In the genomic region with DNA sequence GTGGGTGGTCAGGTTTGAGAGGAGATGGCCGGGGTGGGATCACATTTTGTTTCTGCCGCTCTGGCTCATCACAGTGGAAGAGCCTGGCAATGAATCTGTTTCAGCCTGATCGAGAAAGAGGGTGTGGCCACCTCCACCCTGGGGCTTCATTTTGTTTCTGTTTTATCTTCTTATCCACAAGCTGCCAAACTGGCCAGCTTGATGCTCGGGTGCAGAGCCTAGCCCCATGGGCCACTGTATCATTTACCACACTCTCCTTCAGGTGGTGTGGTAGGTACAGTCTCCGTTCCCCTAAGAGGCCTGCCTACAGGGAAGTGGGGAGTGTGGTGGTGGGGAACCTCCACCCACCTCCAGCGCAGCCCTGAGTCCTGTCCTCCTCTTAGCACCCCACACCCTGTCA, we compare ENCODE assay signal across 17 mouse cellular contexts. TPM values are rescaled to one million over a fixed set of nuclear protein-coding genes. Genes with fewer than 3 reads are reported as not detected.
DNase-seq lines count a peak whose midpoint lies in the region; ATAC-seq and TF ChIP-seq lines count a peak whose summit lies in the region.
"Had no signal": no experiment of that assay in that cellular context is flagged by ENCODE, and none has a peak within 500 bp of the region (broad histone marks: within the 10 kb centered on the region; RNA-seq: fewer than 3 reads in every experiment).

No protein-coding gene starts in this region.

- no peak overlapping the region for H3K4me3 ChIP-seq in hindbrain, embryonic 13.5 days
- H3K4me3 ChIP-seq in hindbrain, embryonic 14.5 days (replicated peaks; ENCODE audit: low read length) = no peak overlapping the region
- no peak overlapping the region for H3K4me3 ChIP-seq in liver, embryonic 14.5 days (ENCODE audit: insufficient read depth in 1 of 2, low read depth in 2 of 2, low read length in 2 of 2)
- H3K4me3 ChIP-seq: embryonic facial prominence, embryonic 15.5 days; forebrain, embryonic 13.5 days; heart, embryonic 15.5 days; kidney, embryonic 15.5 days; layer of hippocampus, adult 2 months; midbrain, embryonic 13.5 days; stomach, embryonic 15.5 days had no signal

- no peak for ATAC-seq in hindbrain, embryonic 13.5 days (ENCODE audit: low FRiP score)
- no peak for ATAC-seq in hindbrain, embryonic 14.5 days (ENCODE audit: low FRiP score)
- ATAC-seq in liver, embryonic 14.5 days (ENCODE audit: insufficient read depth) = peak; percentile 72
- peak; percentile 61 for ATAC-seq in megakaryocyte-erythroid progenitor cell, adult 5-6 weeks (replicated peaks; ENCODE audit: low FRiP score, low TSS enrichment, poor library complexity, severe bottlenecking)

- peaks cover 29% of the 10 kb centered on the region; the same call in 1 of the 2 replicates for H3K4me1 ChIP-seq in hindbrain, embryonic 13.5 days (replicated peaks)
- no peaks in the 10 kb centered on the region for H3K4me1 ChIP-seq in hindbrain, embryonic 14.5 days (replicated peaks; ENCODE audit: control insufficient read depth, insufficient read depth, low read length)
- H3K4me1 ChIP-seq in liver, embryonic 14.5 days (replicated peaks; ENCODE audit: control insufficient read depth in 2 of 2, insufficient read depth in 2 of 2, low read length in 1 of 2) = peaks cover 17 to 29% of the 10 kb centered on the region in 2 experiments

- peaks cover 49% of the 10 kb centered on the region for H3K36me3 ChIP-seq in hindbrain, embryonic 13.5 days
- peaks cover 16% of the 10 kb centered on the region for H3K36me3 ChIP-seq in hindbrain, embryonic 14.5 days (replicated peaks; ENCODE audit: control insufficient read depth, insufficient read depth)
- no peaks in the 10 kb centered on the region for H3K36me3 ChIP-seq in liver, embryonic 14.5 days (replicated peaks; ENCODE audit: control insufficient read depth, insufficient read depth, low read depth)

- no peak overlapping the region for H3K9ac ChIP-seq in hindbrain, embryonic 13.5 days
- H3K9ac ChIP-seq in hindbrain, embryonic 14.5 days = no peak overlapping the region
- no peak overlapping the region for H3K9ac ChIP-seq in liver, embryonic 14.5 days (replicated peaks)
- H3K9ac ChIP-seq: embryonic facial prominence, embryonic 15.5 days; forebrain, embryonic 13.5 days; heart, embryonic 15.5 days; kidney, embryonic 15.5 days; lung, embryonic 14.5 days; midbrain, embryonic 13.5 days; stomach, embryonic 15.5 days had no signal

- no peak for TF ChIP-seq CTCF in liver, embryonic 14.5 days (IDR thresholded peaks at IDR 0.05; ENCODE audit: low read depth)

- DNase-seq in hindbrain, embryonic 14.5 days (ENCODE audit: low spot score) = no peak
- peak; percentile 40 for DNase-seq in c-Kit-positive CD71-positive TER-119-positive erythroid progenitor cells, embryonic 14.5 days (ENCODE audit: low spot score)
- peak in 1 of 3 experiments; percentile 40 for DNase-seq in liver, embryonic 14.5 days (ENCODE audit: low read depth in 3 of 3, low spot score in 3 of 3)
- no peak for DNase-seq in frontal cortex, postnatal 14 days (ENCODE audit: low spot score in 2 of 2)
- DNase-seq in adrenal gland, adult 18-20 months (ENCODE audit: low spot score in 2 of 2) = no peak
- no peak for DNase-seq in urinary bladder, postnatal 25 days (ENCODE audit: low spot score)
- DNase-seq: gastrocnemius, postnatal 14 days had no signal

- H3K9me3 ChIP-seq in hindbrain, embryonic 13.5 days = no peaks in the 10 kb centered on the region
- no peaks in the 10 kb centered on the region for H3K9me3 ChIP-seq in hindbrain, embryonic 14.5 days (ENCODE audit: control insufficient read depth, low read length)
- no peaks in the 10 kb centered on the region for H3K9me3 ChIP-seq in liver, embryonic 14.5 days (ENCODE audit: control insufficient read depth, low read length)
- H3K9me3 ChIP-seq: embryonic facial prominence, embryonic 15.5 days; forebrain, embryonic 13.5 days; heart, embryonic 15.5 days; kidney, embryonic 15.5 days; midbrain, embryonic 13.5 days; stomach, embryonic 15.5 days had no signal

- peaks cover 41% of the 10 kb centered on the region for H3K27me3 ChIP-seq in hindbrain, embryonic 13.5 days
- H3K27me3 ChIP-seq in hindbrain, embryonic 14.5 days (ENCODE audit: control insufficient read depth, insufficient read depth, low read length) = no peaks in the 10 kb centered on the region
- H3K27me3 ChIP-seq in liver, embryonic 14.5 days (ENCODE audit: control insufficient read depth, insufficient read depth, low read length) = no peaks in the 10 kb centered on the region
- H3K27me3 ChIP-seq: embryonic facial prominence, embryonic 15.5 days; heart, embryonic 15.5 days; kidney, embryonic 15.5 days; stomach, embryonic 15.5 days had no signal

- no peak for TF ChIP-seq EP300 in liver, embryonic 14.5 days (IDR thresholded peaks at IDR 0.05; ENCODE audit: low read depth)

- 87% methylated on average over 6 of the region's 6 CpGs for WGBS in hindbrain, embryonic 13.5 days
- WGBS in hindbrain, embryonic 14.5 days = 87% methylated on average over 6 of the region's 6 CpGs
- 24% methylated on average over 6 of the region's 6 CpGs for WGBS in liver, embryonic 14.5 days (ENCODE audit: insufficient replicate concordance)

- peak overlapping the region; percentile 23; the same call in 1 of the 2 replicates for H3K27ac ChIP-seq in hindbrain, embryonic 13.5 days
- H3K27ac ChIP-seq in hindbrain, embryonic 14.5 days = no peak overlapping the region
- no peak overlapping the region for H3K27ac ChIP-seq in liver, embryonic 14.5 days
- H3K27ac ChIP-seq: embryonic facial prominence, embryonic 15.5 days; forebrain, embryonic 13.5 days; heart, embryonic 15.5 days; kidney, embryonic 15.5 days; layer of hippocampus, adult 2 months; midbrain, embryonic 13.5 days; stomach, embryonic 15.5 days had no signal

- H3K4me2 ChIP-seq in hindbrain, embryonic 13.5 days = no peak overlapping the region
- no peak overlapping the region for H3K4me2 ChIP-seq in hindbrain, embryonic 14.5 days (replicated peaks)
- no peak overlapping the region; the same call in 1 of the 2 replicates for H3K4me2 ChIP-seq in liver, embryonic 14.5 days (ENCODE audit: low read depth)
- H3K4me2 ChIP-seq: embryonic facial prominence, embryonic 15.5 days; forebrain, embryonic 13.5 days; heart, embryonic 15.5 days; kidney, embryonic 15.5 days; lung, embryonic 14.5 days; midbrain, embryonic 13.5 days; stomach, embryonic 15.5 days had no signal

RNA-seq across cellular contexts. Expression of gene Gm17018, which starts 12.6 kb away (rescaled TPM):
- 61.8 and 73.4 TPM in 2 replicates for polyA plus RNA-seq in hindbrain, embryonic 13.5 days (2015; fragmentation: Nextera tagmentation; extraction: Ambion mirVana)
- 75.5 and 87.4 TPM in 2 replicates for polyA plus RNA-seq in hindbrain, embryonic 14.5 days (2014; fragmentation: Nextera tagmentation; extraction: Ambion mirVana)
- polyA plus RNA-seq in liver, embryonic 14.5 days (2012; rRNA removed) = 3.5 and 7.5 TPM in 2 replicates
- polyA plus RNA-seq in liver, embryonic 14.5 days (2014; fragmentation: Nextera tagmentation; extraction: Ambion mirVana) = 15.5 and 19.0 TPM in 2 replicates
- 22.0 and 30.6 TPM in 2 replicates for total RNA-seq in megakaryocyte-erythroid progenitor cell, adult 5-6 weeks (2014; fragmentation: Nextera tagmentation)
- total RNA-seq in megakaryocyte-erythroid progenitor cell, adult 5-6 weeks (2017) = 17.5 and 23.1 TPM in 2 replicates
- total RNA-seq in adrenal gland, adult 18-20 months (2021) = 10 to 100 TPM; 28.4 to 33.9 TPM

RNA-seq across cellular contexts. Expression of gene Poll, which starts 12.7 kb away (rescaled TPM):
- polyA plus RNA-seq in hindbrain, embryonic 13.5 days (2015; fragmentation: Nextera tagmentation; extraction: Ambion mirVana) = 13.5 and 14.6 TPM in 2 replicates
- polyA plus RNA-seq in hindbrain, embryonic 14.5 days (2014; fragmentation: Nextera tagmentation; extraction: Ambion mirVana) = 9.7 and 12.3 TPM in 2 replicates
- 3.4 and 3.7 TPM in 2 replicates for polyA plus RNA-seq in liver, embryonic 14.5 days (2012; rRNA removed)
- 4.1 and 5.0 TPM in 2 replicates for polyA plus RNA-seq in liver, embryonic 14.5 days (2014; fragmentation: Nextera tagmentation; extraction: Ambion mirVana)
- total RNA-seq in megakaryocyte-erythroid progenitor cell, adult 5-6 weeks (2014; fragmentation: Nextera tagmentation) = 8.6 and 10.2 TPM in 2 replicates
- total RNA-seq in megakaryocyte-erythroid progenitor cell, adult 5-6 weeks (2017) = 5.4 and 10.3 TPM in 2 replicates
- total RNA-seq in adrenal gland, adult 18-20 months (2021) = 10 to 100 TPM in 1 of 2 experiments, 1 to 10 TPM in 1; 9.4 to 11.0 TPM

Comparison
In these comparisons a context has a peak if more than half of its experiments do, and no peak if none do; other contexts are left out.
1. ATAC-seq: peak in liver, embryonic 14.5 days (single experiment) and megakaryocyte-erythroid progenitor cell, adult 5-6 weeks (single experiment); none in hindbrain, embryonic 13.5 days (single experiment) and hindbrain, embryonic 14.5 days (single experiment).